Mouse (Mus musculus) bone marrow macrophage, adult 2 months (primary cell): ENCODE measurements around the gene Lrrc55.

Experiments used
- CTCF ChIP-seq: IDR thresholded peaks from 2 replicates; pipeline ENCODE4 v1.5.1; 2012; ENCODE audit warnings: low read depth, mild to moderate bottlenecking, low read length, moderate library complexity
- POLR2A ChIP-seq: IDR thresholded peaks from 2 replicates; pipeline ENCODE4 v1.6.1; 2012; ENCODE audit warnings: mild to moderate bottlenecking, low read depth, low read length, borderline replicate concordance

DNA sequence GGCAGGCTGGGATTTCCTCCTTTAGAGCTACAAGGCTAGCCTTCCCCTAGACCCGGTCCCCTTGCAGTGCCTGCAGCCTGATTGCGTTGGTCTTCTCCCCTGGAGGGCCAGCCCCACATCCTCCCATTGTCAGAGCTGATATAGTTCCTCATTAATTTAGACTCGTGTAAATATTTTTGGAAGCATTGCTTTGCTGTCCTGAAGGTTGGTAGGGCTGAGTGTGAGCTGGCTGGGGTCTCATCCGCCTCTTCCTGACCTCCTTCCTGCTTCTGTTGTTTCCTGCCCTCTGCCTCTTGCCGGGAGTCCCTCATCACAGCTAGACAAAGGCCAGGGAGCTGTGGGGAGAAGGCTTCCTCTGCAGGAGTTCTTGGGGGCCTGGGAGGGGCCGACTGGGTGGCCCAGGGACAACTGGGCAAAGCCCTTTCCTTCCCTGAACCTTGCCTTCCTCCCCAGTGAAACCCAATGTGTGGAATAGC lies 67.5 kb downstream of the Lrrc55 start:
- TF ChIP-seq CTCF (no peak), POLR2A (no peak)
